Mouse (Mus musculus) layer of hippocampus, adult 18-20 months (tissue): ENCODE data around the gene Armt1. TPM values are rescaled to one million over a fixed set of nuclear protein-coding genes. Genes with fewer than 3 reads are reported as not detected.

Experiments used
- total RNA-seq, 2 experiments: library from RNA; stranded (reverse); gene quantifications; 2 replicates each; pipeline ENCODE4 v1.2.3; 2021

Gene Armt1
- total RNA-seq, 2 experiments from 2014 or later, result 25.2 to 25.6 TPM

Other genes with a start within 250 kb of the Armt1 start
- gene Akap12, start 166.1 kb upstream of the Armt1 start, total RNA-seq, result 10 to 100 TPM; 12.1 TPM
- 10 to 100 TPM; 15.0 to 15.3 TPM for gene Zbtb2, start 44.4 kb upstream of the Armt1 start, total RNA-seq
- gene Rmnd1, start 79 bp upstream of the Armt1 start, total RNA-seq, result 10 to 100 TPM; 28.3 to 37.2 TPM
- 1 to 10 TPM in 1 of 2 experiments, under 1 TPM in 1; 0.67 to 1.0 TPM for gene Ccdc170, start 50.0 kb downstream of the Armt1 start, total RNA-seq
- 1 to 10 TPM; 3.4 to 4.5 TPM for gene Esr1, start 179.1 kb downstream of the Armt1 start, total RNA-seq